Mouse (Mus musculus) liver, embryonic 13.5 days (tissue): ENCODE measurements at regions not wholly inside any gene's neighbourhood (a gene's known extent, or its start where the extent isn't known, plus 50 kb on each side); places are given as distances from the start of the nearest gene placed in this dataset.

ENCODE experiments used
- ATAC-seq: fragments of 200-750 bp; cut with Nextera tagmentation; 2 replicates; pipeline ENCODE4 v1.8.0; 2017; ENCODE audit warnings: low read depth, mild to moderate bottlenecking, moderate number of reproducible peaks, moderate library complexity
- DNase-seq: peaks from one replicate; pipeline ENCODE4 v3.0.0; 2022
- H3K27ac ChIP-seq: fragments of 300-500 bp; sonication (generic); 2 replicates; pipeline ENCODE4 v1.5.1; 2015; ENCODE audit warnings: moderate library complexity, mild to moderate bottlenecking, inconsistent platforms
- H3K27me3 ChIP-seq: fragments of 300-500 bp; sonication (generic); 2 replicates; pipeline ENCODE4 v1.6.1; 2015; ENCODE audit warnings: mild to moderate bottlenecking, inconsistent platforms
- H3K36me3 ChIP-seq: fragments of 300-500 bp; sonication (generic); 2 replicates; pipeline ENCODE4 v1.6.1; 2015; ENCODE audit warnings: mild to moderate bottlenecking, inconsistent platforms
- H3K4me1 ChIP-seq: fragments of 300-500 bp; sonication (generic); replicated peaks from 2 replicates; pipeline ENCODE4 v1.6.1; 2015; ENCODE audit warnings: inconsistent platforms
- H3K4me2 ChIP-seq: fragments of 300-500 bp; sonication (generic); 2 replicates; pipeline ENCODE4 v1.6.1; 2015; ENCODE audit warnings: inconsistent platforms, mild to moderate bottlenecking, moderate library complexity
- H3K4me3 ChIP-seq: fragments of 300-500 bp; sonication (generic); replicated peaks from 2 replicates; pipeline ENCODE4 v1.5.1; 2015; ENCODE audit warnings: mild to moderate bottlenecking, inconsistent platforms
- H3K9ac ChIP-seq: fragments of 300-500 bp; sonication (generic); 2 replicates; pipeline ENCODE4 v1.6.1; 2015; ENCODE audit warnings: mild to moderate bottlenecking, inconsistent platforms
- H3K9me3 ChIP-seq: fragments of 300-500 bp; sonication (generic); replicated peaks from 2 replicates; pipeline ENCODE4 v1.6.1; 2016; ENCODE audit warnings: inconsistent platforms
- WGBS: fragments of 180-500 bp; shearing (Covaris S2); methylation state at CpG from one replicate; pipeline ENCODE4 v1.1.7; 2015; ENCODE audit not compliant: insufficient replicate concordance; 5-methylcytosine and 5-hydroxymethylcytosine counted together

- no peak overlapping the region for H3K4me2 ChIP-seq
- H3K9me3 ChIP-seq = no peaks in the 10 kb centered on the region
- no peak for DNase-seq
- H3K27me3 ChIP-seq = no peaks in the 10 kb centered on the region
- H3K9ac ChIP-seq = no peak overlapping the region
- H3K27ac ChIP-seq = no peak overlapping the region
- 62% methylated on average over 1 of the region's 1 CpGs for WGBS
- no peak for ATAC-seq
- no peaks in the 10 kb centered on the region for H3K4me1 ChIP-seq
- H3K4me3 ChIP-seq = no peak overlapping the region
- no peaks in the 10 kb centered on the region for H3K36me3 ChIP-seq
These were observed 175.3 kb upstream of the Cypt12 start for GRCm38 (mm10) chr3:17772886-17773285.

DNA sequence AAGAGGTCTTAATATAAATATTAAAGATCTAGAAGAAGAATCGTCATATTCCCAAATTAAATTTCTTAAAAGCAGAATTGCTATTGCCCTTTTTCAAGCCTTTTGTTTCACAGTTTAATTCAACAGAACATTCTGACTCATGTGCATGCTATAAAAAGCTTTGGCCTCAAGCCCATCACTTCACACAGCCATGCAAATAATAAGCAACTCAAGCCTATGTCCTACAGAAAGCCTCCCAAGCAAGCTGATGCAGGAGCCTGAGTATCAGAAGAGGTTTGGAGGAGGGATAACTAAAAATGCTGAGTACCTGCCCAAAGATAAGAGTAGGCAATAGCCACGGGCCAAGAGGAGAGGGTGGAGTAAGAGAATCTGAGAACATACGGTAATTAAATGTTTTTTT is 169.1 kb upstream of the Cypt12 start:
- Histone ChIP-seq H3K27ac (no peak overlapping the region), H3K9ac (no peak overlapping the region), H3K9me3 (no peaks in the 10 kb centered on the region), H3K4me3 (no peak overlapping the region), H3K4me1 (no peaks in the 10 kb centered on the region), H3K27me3 (no peaks in the 10 kb centered on the region), H3K4me2 (no peak overlapping the region), H3K36me3 (no peaks in the 10 kb centered on the region)
- DNase-seq = no peak
- 45% methylated on average over 3 of the region's 3 CpGs for WGBS
- no peak for ATAC-seq

DNA sequence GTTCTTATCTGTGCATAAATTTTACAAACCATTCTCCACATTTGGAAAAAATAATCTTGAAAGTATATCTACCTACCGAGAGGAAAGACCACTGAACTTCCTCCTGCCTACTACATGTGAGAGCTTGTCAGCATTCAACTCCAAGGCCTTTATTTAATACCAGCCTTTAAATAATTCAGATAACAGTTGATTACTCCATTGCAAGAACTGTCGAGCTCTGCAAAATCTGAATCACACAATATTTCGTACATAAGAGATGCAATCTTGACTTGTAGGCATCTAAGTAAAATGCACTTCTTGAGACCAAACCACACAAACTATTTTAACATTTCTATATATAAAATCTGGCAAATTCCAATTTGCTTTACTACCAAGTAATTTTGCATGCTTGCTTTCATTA is 164.1 kb upstream of the Cypt12 start:
- Histone ChIP-seq H3K27ac (no peak overlapping the region), H3K27me3 (peaks cover 42% of the 10 kb centered on the region), H3K36me3 (no peaks in the 10 kb centered on the region), H3K4me2 (no peak overlapping the region), H3K4me1 (no peaks in the 10 kb centered on the region; the same call in 1 of the 2 replicates), H3K9ac (no peak overlapping the region), H3K9me3 (no peaks in the 10 kb centered on the region), H3K4me3 (no peak overlapping the region)
- ATAC-seq = no peak
- no peak for DNase-seq
- WGBS = 56% methylated on average over 3 of the region's 3 CpGs

DNA sequence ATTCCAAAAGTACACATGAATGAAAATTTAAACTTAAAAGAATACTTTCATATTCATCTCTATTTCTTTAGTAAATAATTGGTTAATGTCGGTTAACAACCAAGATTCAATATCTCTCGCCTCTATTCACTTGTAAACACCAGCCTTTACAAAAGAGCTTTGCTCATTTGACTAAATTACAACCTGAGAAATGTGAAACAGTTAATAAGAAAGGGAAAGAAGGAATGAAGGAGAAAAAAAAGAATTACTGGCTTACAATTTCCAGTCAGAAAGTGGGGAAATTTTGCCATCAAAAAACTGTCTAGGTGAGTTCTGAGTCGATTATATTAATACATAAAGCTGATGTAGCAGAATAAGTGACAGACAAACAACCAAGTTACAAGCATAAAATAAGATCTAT is 163.6 kb upstream of the Cypt12 start:
- no peak overlapping the region for H3K9ac ChIP-seq
- H3K36me3 ChIP-seq = no peaks in the 10 kb centered on the region
- ATAC-seq = no peak
- peaks cover 47% of the 10 kb centered on the region for H3K27me3 ChIP-seq
- H3K4me3 ChIP-seq = no peak overlapping the region
- no peaks in the 10 kb centered on the region for H3K9me3 ChIP-seq
- WGBS = 34% methylated on average over 3 of the region's 3 CpGs
- no peak for DNase-seq
- no peaks in the 10 kb centered on the region; the same call in 1 of the 2 replicates for H3K4me1 ChIP-seq
- no peak overlapping the region for H3K4me2 ChIP-seq
- no peak overlapping the region for H3K27ac ChIP-seq

- no peaks in the 10 kb centered on the region for H3K9me3 ChIP-seq
- 10% methylated on average over 21 of the region's 21 CpGs for WGBS
- H3K27me3 ChIP-seq = peaks cover 54% of the 10 kb centered on the region
- H3K4me3 ChIP-seq = no peak overlapping the region
- no peaks in the 10 kb centered on the region for H3K36me3 ChIP-seq
- DNase-seq = no peak
- no peaks in the 10 kb centered on the region; the same call in 1 of the 2 replicates for H3K4me1 ChIP-seq
- H3K27ac ChIP-seq = no peak overlapping the region
- H3K4me2 ChIP-seq = peak overlapping the region; percentile 54
- no peak for ATAC-seq
- H3K9ac ChIP-seq = no peak overlapping the region
These were observed 162.8 kb upstream of the Cypt12 start for GRCm38 (mm10) chr3:17785106-17786022.

DNA sequence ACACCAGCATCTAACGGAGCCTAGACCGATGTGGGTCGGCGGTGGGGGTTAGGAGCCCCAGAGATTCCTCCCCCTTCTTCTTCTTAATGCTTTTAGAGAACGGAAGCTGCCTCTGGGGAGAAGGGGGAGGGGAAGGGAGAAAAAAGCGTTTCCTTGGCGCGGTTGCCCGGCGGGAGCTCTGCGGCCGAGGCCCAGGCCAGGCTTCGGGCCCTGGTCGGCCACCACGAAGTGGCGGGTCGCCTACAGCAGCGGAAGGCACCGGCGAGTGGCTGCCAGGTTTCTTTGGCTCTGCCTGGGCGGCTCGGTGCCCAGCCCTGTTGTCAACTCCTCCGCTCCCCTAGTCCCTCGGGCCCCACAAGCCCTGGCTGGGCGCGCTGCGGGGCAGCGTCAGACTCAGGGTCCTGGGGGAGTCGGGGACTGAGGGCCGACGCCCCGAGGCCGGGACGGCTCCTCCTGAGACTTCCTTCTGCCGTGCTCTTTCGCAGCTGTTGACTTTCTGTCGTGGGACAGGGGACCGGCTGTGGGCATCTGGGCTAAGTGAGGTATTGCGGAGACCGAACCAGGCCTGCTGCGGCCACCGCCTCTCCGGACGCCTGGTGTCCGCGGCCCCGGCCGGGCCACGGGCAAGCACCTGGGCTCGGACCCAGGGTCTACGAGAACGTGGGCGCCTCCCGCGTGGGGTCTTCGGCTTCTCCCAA is 162.0 kb upstream of the Cypt12 start:
- Histone ChIP-seq H3K4me2 (peak overlapping the region; percentile 54), H3K9ac (no peak overlapping the region), H3K27ac (no peak overlapping the region), H3K36me3 (no peaks in the 10 kb centered on the region), H3K4me3 (peak overlapping the region; percentile 34), H3K27me3 (peaks cover 62% of the 10 kb centered on the region), H3K4me1 (no peaks in the 10 kb centered on the region; the same call in 1 of the 2 replicates), H3K9me3 (no peaks in the 10 kb centered on the region)
- ATAC-seq (no peak), DNase-seq (no peak)
- WGBS = 2% methylated on average over 56 of the region's 56 CpGs

GRCm38 (mm10) chr3:17786721-17787442 is 161.3 kb upstream of the Cypt12 start:
- Histone ChIP-seq H3K4me2 (peak overlapping the region; percentile 54), H3K9ac (no peak overlapping the region), H3K4me3 (peak overlapping the region; percentile 34), H3K4me1 (no peaks in the 10 kb centered on the region; the same call in 1 of the 2 replicates), H3K36me3 (no peaks in the 10 kb centered on the region), H3K27me3 (peaks cover 69% of the 10 kb centered on the region), H3K27ac (no peak overlapping the region), H3K9me3 (no peaks in the 10 kb centered on the region)
- WGBS = 7% methylated on average over 35 of the region's 35 CpGs
- no peak for ATAC-seq
- no peak for DNase-seq

DNA sequence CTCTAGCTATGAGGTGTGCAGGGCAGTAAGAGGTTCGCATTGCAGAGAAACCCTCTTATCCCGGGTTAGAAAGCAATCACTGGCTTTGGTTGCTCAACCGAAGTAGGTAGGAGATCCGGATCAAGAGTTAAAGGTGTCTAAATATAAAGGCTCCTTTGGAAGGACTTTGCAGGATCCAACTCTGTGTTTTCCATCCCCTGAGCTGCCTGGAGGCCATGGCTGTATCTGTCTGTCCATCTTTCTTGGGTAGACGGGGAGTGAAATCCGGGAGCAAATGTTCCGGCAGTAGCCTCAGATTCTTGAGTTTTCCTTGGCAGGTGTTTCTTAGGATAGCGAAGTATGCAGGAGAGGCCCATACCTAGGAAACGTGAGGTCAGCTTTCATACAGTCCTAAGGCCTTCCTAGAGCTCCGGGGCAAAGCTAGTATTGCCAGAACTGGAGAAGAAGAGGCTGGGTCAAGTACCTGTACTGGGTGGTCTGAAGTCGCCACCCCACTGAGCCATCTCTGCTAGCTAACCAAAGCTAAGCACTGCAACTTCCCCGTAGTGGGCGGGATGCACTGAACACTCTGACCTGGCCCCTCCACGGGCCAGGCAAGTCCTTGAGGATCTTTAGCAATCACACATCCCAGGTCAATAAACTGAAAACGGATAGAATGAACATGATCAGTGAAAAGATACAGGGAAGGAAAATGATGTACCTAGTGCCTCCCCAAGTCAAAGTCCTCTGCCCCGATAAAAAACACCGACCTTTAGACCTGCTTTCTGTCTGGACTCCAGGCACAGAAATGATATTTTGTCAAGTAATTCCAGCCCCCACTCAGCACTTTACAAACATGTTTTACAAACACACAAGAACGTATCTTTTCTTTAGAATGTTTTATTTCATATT is 160.5 kb upstream of the Cypt12 start:
- WGBS = 9% methylated on average over 18 of the region's 18 CpGs
- Histone ChIP-seq H3K4me2 (no peak overlapping the region), H3K27ac (no peak overlapping the region)

DNA sequence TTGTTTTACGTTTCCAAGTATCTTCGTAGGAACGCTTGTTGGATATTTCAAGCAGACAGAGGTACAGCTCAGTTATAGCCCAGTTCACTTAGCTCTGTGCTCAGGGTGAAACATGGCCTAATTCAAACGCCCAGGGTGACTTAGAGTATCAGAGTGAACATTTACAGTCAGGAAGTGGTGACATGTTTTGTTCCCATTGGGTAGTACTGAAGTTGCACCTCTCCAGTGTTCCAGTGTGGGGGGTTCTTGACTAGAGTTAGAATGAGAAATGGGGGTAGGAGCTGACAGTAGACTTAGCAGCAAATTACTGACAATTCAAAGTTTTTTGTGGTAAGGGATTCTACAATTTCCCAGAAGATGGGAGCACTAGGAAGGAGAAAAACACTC is 159.9 kb upstream of the Cypt12 start:
- Histone ChIP-seq H3K9ac (no peak overlapping the region), H3K27ac (no peak overlapping the region), H3K4me1 (no peaks in the 10 kb centered on the region; the same call in 1 of the 2 replicates), H3K36me3 (no peaks in the 10 kb centered on the region), H3K9me3 (no peaks in the 10 kb centered on the region), H3K27me3 (peaks cover 78% of the 10 kb centered on the region), H3K4me2 (no peak overlapping the region), H3K4me3 (no peak overlapping the region)
- no peak for DNase-seq
- WGBS = 24% methylated on average over 4 of the region's 4 CpGs
- ATAC-seq = no peak

More for the DNA sequence above, 160.5 kb upstream of the Cypt12 start:
- Histone ChIP-seq H3K4me1 (no peaks in the 10 kb centered on the region; the same call in 1 of the 2 replicates), H3K27me3 (peaks cover 72% of the 10 kb centered on the region), H3K4me3 (no peak overlapping the region), H3K9ac (no peak overlapping the region), H3K36me3 (no peaks in the 10 kb centered on the region), H3K9me3 (no peaks in the 10 kb centered on the region)
- DNase-seq (no peak), ATAC-seq (no peak)

DNA sequence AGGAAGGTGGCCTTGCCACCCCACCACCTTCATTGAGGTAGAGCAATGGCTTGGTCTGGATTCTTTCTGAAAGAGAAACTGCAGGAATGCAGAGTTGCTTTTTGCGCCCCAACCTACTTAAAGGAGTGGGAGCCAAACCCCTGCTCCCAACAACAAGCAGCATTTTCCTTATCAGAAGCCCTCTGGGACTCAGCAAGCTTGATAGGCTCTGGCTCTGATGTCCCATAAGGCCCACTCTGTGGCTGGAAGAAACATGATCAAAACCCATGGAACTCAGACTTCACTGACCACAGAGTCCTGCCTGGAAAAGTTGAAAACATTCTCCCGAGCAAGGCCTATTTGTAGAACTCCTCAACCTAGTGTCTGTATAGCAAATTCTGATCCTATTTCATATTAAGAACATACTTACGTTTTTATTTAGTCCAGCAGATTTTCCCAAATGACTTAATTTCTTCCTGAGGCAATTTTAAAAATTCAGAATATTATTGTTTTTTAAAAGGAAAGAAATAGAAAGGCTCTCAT is 159.4 kb upstream of the Cypt12 start:
- Histone ChIP-seq H3K4me1 (no peaks in the 10 kb centered on the region; the same call in 1 of the 2 replicates), H3K9ac (no peak overlapping the region), H3K4me2 (no peak overlapping the region), H3K4me3 (no peak overlapping the region), H3K36me3 (no peaks in the 10 kb centered on the region), H3K27ac (no peak overlapping the region), H3K9me3 (no peaks in the 10 kb centered on the region), H3K27me3 (peaks cover 84% of the 10 kb centered on the region)
- DNase-seq (no peak), ATAC-seq (no peak)
- 29% methylated on average over 3 of the region's 3 CpGs for WGBS
